Mouse (Mus musculus) embryonic facial prominence, embryonic 14.5 days (tissue): ENCODE results near the gene Slc4a7. TPM values are rescaled to one million over a fixed set of nuclear protein-coding genes. Genes with fewer than 3 reads are reported as not detected.

Experiments
- polyA plus RNA-seq: library from polyadenylated mRNA; unstranded; fragments of >200 nt; fragmentation: Nextera tagmentation; extraction: Ambion mirVana; gene quantifications from 2 replicates; pipeline ENCODE4 v1.2.1, GENCODE M21; 2014

Gene Slc4a7
- polyA plus RNA-seq, 1 experiment from 2014 or later, result 10.7 TPM

Other genes with a start within 250 kb of the Slc4a7 start
- gene Nek10, start 101.1 kb downstream of the Slc4a7 start, polyA plus RNA-seq, result 0.13 and 0.58 TPM in 2 replicates